Mouse (Mus musculus): ENCODE data around the gene Anks1b. TPM values are rescaled to one million over a fixed set of nuclear protein-coding genes. Genes with fewer than 3 reads are reported as not detected.

Gene Anks1b
- polyA plus RNA-seq, 1 experiment from 2014 or later = 17.3 TPM

GRCm38 (mm10) chr10:90670291-90670690, 797.0 kb downstream of the Anks1b start:
- no peak for DNase-seq (ENCODE audit: low spot score)
- no peak overlapping the region for H3K27ac ChIP-seq (ENCODE audit: low read depth, low read length)
- H3K36me3 ChIP-seq (ENCODE audit: control insufficient read depth, insufficient read depth, low read length) = no peaks in the 10 kb centered on the region
- no peaks in the 10 kb centered on the region for H3K27me3 ChIP-seq (ENCODE audit: control insufficient read depth, insufficient read depth, low read length)
- 91% methylated on average over 3 of the region's 3 CpGs for WGBS
- ATAC-seq (replicated peaks; ENCODE audit: low FRiP score) = no peak
- no peak overlapping the region for H3K4me3 ChIP-seq (ENCODE audit: low read depth, low read length)
- H3K4me1 ChIP-seq (replicated peaks; ENCODE audit: control insufficient read depth, insufficient read depth, low read length) = no peaks in the 10 kb centered on the region
- H3K9ac ChIP-seq (ENCODE audit: low read length) = no peak overlapping the region
- no peak overlapping the region for H3K4me2 ChIP-seq (ENCODE audit: low read depth, low read length, severe bottlenecking)
- no peaks in the 10 kb centered on the region for H3K9me3 ChIP-seq (ENCODE audit: control insufficient read depth, low read length)

GRCm38 (mm10) chr10:90672135-90672534, 798.8 kb downstream of the Anks1b start:
- Histone ChIP-seq H3K9me3 (ENCODE audit: control insufficient read depth, low read length) (no peaks in the 10 kb centered on the region), H3K27ac (ENCODE audit: low read depth, low read length) (no peak overlapping the region), H3K4me3 (ENCODE audit: low read depth, low read length) (no peak overlapping the region), H3K36me3 (ENCODE audit: control insufficient read depth, insufficient read depth, low read length) (no peaks in the 10 kb centered on the region), H3K4me1 (replicated peaks; ENCODE audit: control insufficient read depth, insufficient read depth, low read length) (no peaks in the 10 kb centered on the region), H3K4me2 (ENCODE audit: low read depth, low read length, severe bottlenecking) (no peak overlapping the region), H3K27me3 (ENCODE audit: control insufficient read depth, insufficient read depth, low read length) (no peaks in the 10 kb centered on the region), H3K9ac (ENCODE audit: low read length) (no peak overlapping the region)
- ATAC-seq (replicated peaks; ENCODE audit: low FRiP score) = no peak
- 86% methylated on average over 3 of the region's 3 CpGs for WGBS
- no peak for DNase-seq (ENCODE audit: low spot score)

- no peak for ATAC-seq (replicated peaks; ENCODE audit: low FRiP score)
- DNase-seq (ENCODE audit: low spot score) = no peak
- no peaks in the 10 kb centered on the region for H3K9me3 ChIP-seq (ENCODE audit: control insufficient read depth, low read length)
- H3K27ac ChIP-seq (ENCODE audit: low read depth, low read length) = no peak overlapping the region
- no peak overlapping the region for H3K4me2 ChIP-seq (ENCODE audit: low read depth, low read length, severe bottlenecking)
- H3K4me3 ChIP-seq (ENCODE audit: low read depth, low read length) = no peak overlapping the region
- WGBS = 85% methylated on average over 10 of the region's 10 CpGs
- no peak overlapping the region for H3K9ac ChIP-seq (ENCODE audit: low read length)
- H3K27me3 ChIP-seq (ENCODE audit: control insufficient read depth, insufficient read depth, low read length) = no peaks in the 10 kb centered on the region
- no peaks in the 10 kb centered on the region for H3K4me1 ChIP-seq (replicated peaks; ENCODE audit: control insufficient read depth, insufficient read depth, low read length)
- H3K36me3 ChIP-seq (ENCODE audit: control insufficient read depth, insufficient read depth, low read length) = no peaks in the 10 kb centered on the region
Observed at GRCm38 (mm10) chr10:90674362-90674761, 801.1 kb downstream of the Anks1b start.

- WGBS = 95% methylated on average over 3 of the region's 3 CpGs
- no peak overlapping the region for H3K27ac ChIP-seq (ENCODE audit: low read depth, low read length)
- H3K4me1 ChIP-seq (replicated peaks; ENCODE audit: control insufficient read depth, insufficient read depth, low read length) = no peaks in the 10 kb centered on the region
- DNase-seq (ENCODE audit: low spot score) (no peak), ATAC-seq (replicated peaks; ENCODE audit: low FRiP score) (no peak)
- H3K27me3 ChIP-seq (ENCODE audit: control insufficient read depth, insufficient read depth, low read length) = no peaks in the 10 kb centered on the region
- no peak overlapping the region for H3K9ac ChIP-seq (ENCODE audit: low read length)
- H3K4me2 ChIP-seq (ENCODE audit: low read depth, low read length, severe bottlenecking) = no peak overlapping the region
- H3K36me3 ChIP-seq (ENCODE audit: control insufficient read depth, insufficient read depth, low read length) = no peaks in the 10 kb centered on the region
- H3K9me3 ChIP-seq (ENCODE audit: control insufficient read depth, low read length) = no peaks in the 10 kb centered on the region
- H3K4me3 ChIP-seq (ENCODE audit: low read depth, low read length) = no peak overlapping the region
Observed at GRCm38 (mm10) chr10:90677421-90677820, 804.1 kb downstream of the Anks1b start.

- WGBS = 91% methylated on average over 10 of the region's 10 CpGs
- H3K27ac ChIP-seq (ENCODE audit: low read depth, low read length) = no peak overlapping the region
Observed at GRCm38 (mm10) chr10:90679713-90680470, 806.6 kb downstream of the Anks1b start.

GRCm38 (mm10) chr10:90683813-90684212, 810.5 kb downstream of the Anks1b start:
- H3K27me3 ChIP-seq (ENCODE audit: control insufficient read depth, insufficient read depth, low read length) = no peaks in the 10 kb centered on the region
- no peaks in the 10 kb centered on the region for H3K36me3 ChIP-seq (ENCODE audit: control insufficient read depth, insufficient read depth, low read length)
- H3K4me3 ChIP-seq (ENCODE audit: low read depth, low read length) = no peak overlapping the region
- no peaks in the 10 kb centered on the region for H3K9me3 ChIP-seq (ENCODE audit: control insufficient read depth, low read length)
- WGBS = 60% methylated on average over 3 of the region's 3 CpGs
- no peak overlapping the region for H3K9ac ChIP-seq (ENCODE audit: low read length)
- ATAC-seq (replicated peaks; ENCODE audit: low FRiP score) (no peak), DNase-seq (ENCODE audit: low spot score) (no peak)
- H3K4me2 ChIP-seq (ENCODE audit: low read depth, low read length, severe bottlenecking) = no peak overlapping the region
- no peaks in the 10 kb centered on the region for H3K4me1 ChIP-seq (replicated peaks; ENCODE audit: control insufficient read depth, insufficient read depth, low read length)
- H3K27ac ChIP-seq (ENCODE audit: low read depth, low read length) = no peak overlapping the region

More at GRCm38 (mm10) chr10:90679713-90680470, 806.6 kb downstream of the Anks1b start:
- Histone ChIP-seq H3K4me3 (ENCODE audit: low read depth, low read length) (no peak overlapping the region), H3K4me2 (ENCODE audit: low read depth, low read length, severe bottlenecking) (no peak overlapping the region), H3K9ac (ENCODE audit: low read length) (no peak overlapping the region), H3K9me3 (ENCODE audit: control insufficient read depth, low read length) (no peaks in the 10 kb centered on the region), H3K27me3 (ENCODE audit: control insufficient read depth, insufficient read depth, low read length) (no peaks in the 10 kb centered on the region), H3K36me3 (ENCODE audit: control insufficient read depth, insufficient read depth, low read length) (no peaks in the 10 kb centered on the region), H3K4me1 (replicated peaks; ENCODE audit: control insufficient read depth, insufficient read depth, low read length) (no peaks in the 10 kb centered on the region)
- DNase-seq (ENCODE audit: low spot score) (no peak), ATAC-seq (replicated peaks; ENCODE audit: low FRiP score) (no peak)

GRCm38 (mm10) chr10:90685367-90685766, 812.1 kb downstream of the Anks1b start:
- ATAC-seq (replicated peaks; ENCODE audit: low FRiP score) = no peak
- DNase-seq (ENCODE audit: low spot score) = no peak

GRCm38 (mm10) chr10:90688153-90688552, 814.8 kb downstream of the Anks1b start:
- no peak overlapping the region for H3K4me3 ChIP-seq (ENCODE audit: low read depth, low read length)
- no peaks in the 10 kb centered on the region for H3K27me3 ChIP-seq (ENCODE audit: control insufficient read depth, insufficient read depth, low read length)
- H3K36me3 ChIP-seq (ENCODE audit: control insufficient read depth, insufficient read depth, low read length) = no peaks in the 10 kb centered on the region
- no peak for ATAC-seq (replicated peaks; ENCODE audit: low FRiP score)
- 92% methylated on average over 5 of the region's 5 CpGs for WGBS
- no peak overlapping the region for H3K9ac ChIP-seq (ENCODE audit: low read length)
- no peaks in the 10 kb centered on the region for H3K9me3 ChIP-seq (ENCODE audit: control insufficient read depth, low read length)
- no peak for DNase-seq (ENCODE audit: low spot score)
- H3K4me2 ChIP-seq (ENCODE audit: low read depth, low read length, severe bottlenecking) = no peak overlapping the region
- H3K27ac ChIP-seq (ENCODE audit: low read depth, low read length) = no peak overlapping the region
- no peaks in the 10 kb centered on the region for H3K4me1 ChIP-seq (replicated peaks; ENCODE audit: control insufficient read depth, insufficient read depth, low read length)

More at GRCm38 (mm10) chr10:90685367-90685766, 812.1 kb downstream of the Anks1b start:
- no peak overlapping the region for H3K27ac ChIP-seq (ENCODE audit: low read depth, low read length)
- no peak overlapping the region for H3K9ac ChIP-seq (ENCODE audit: low read length)
- no peak overlapping the region for H3K4me2 ChIP-seq (ENCODE audit: low read depth, low read length, severe bottlenecking)
- H3K4me1 ChIP-seq (replicated peaks; ENCODE audit: control insufficient read depth, insufficient read depth, low read length) = no peaks in the 10 kb centered on the region
- no peaks in the 10 kb centered on the region for H3K9me3 ChIP-seq (ENCODE audit: control insufficient read depth, low read length)
- H3K27me3 ChIP-seq (ENCODE audit: control insufficient read depth, insufficient read depth, low read length) = no peaks in the 10 kb centered on the region
- H3K4me3 ChIP-seq (ENCODE audit: low read depth, low read length) = no peak overlapping the region
- no peaks in the 10 kb centered on the region for H3K36me3 ChIP-seq (ENCODE audit: control insufficient read depth, insufficient read depth, low read length)
- WGBS = 80% methylated on average over 4 of the region's 4 CpGs

- Histone ChIP-seq H3K4me1 (replicated peaks; ENCODE audit: control insufficient read depth, insufficient read depth, low read length) (no peaks in the 10 kb centered on the region), H3K27ac (ENCODE audit: low read depth, low read length) (no peak overlapping the region), H3K9me3 (ENCODE audit: control insufficient read depth, low read length) (no peaks in the 10 kb centered on the region), H3K4me3 (ENCODE audit: low read depth, low read length) (no peak overlapping the region), H3K9ac (ENCODE audit: low read length) (no peak overlapping the region), H3K27me3 (ENCODE audit: control insufficient read depth, insufficient read depth, low read length) (no peaks in the 10 kb centered on the region), H3K4me2 (ENCODE audit: low read depth, low read length, severe bottlenecking) (no peak overlapping the region), H3K36me3 (ENCODE audit: control insufficient read depth, insufficient read depth, low read length) (no peaks in the 10 kb centered on the region)
- DNase-seq (ENCODE audit: low spot score) (no peak), ATAC-seq (replicated peaks; ENCODE audit: low FRiP score) (no peak)
- WGBS = 75% methylated on average over 13 of the region's 13 CpGs
Observed at GRCm38 (mm10) chr10:90688696-90689252, 815.5 kb downstream of the Anks1b start.
